Mouse (Mus musculus) testis, postnatal 14 days (tissue): ENCODE data around the gene Dact3.

Experiments
- DNase-seq: peaks from one replicate; pipeline ENCODE4 v3.0.0; 2021; ENCODE audit warnings: low spot score

Gene Dact3

GRCm38 (mm10) chr7:16892352-16892730, 17.2 kb downstream of the Dact3 start:
- no peak for DNase-seq

GRCm38 (mm10) chr7:16893612-16894011, 18.5 kb downstream of the Dact3 start:
- DNase-seq, result no peak

- peak; percentile 47 for DNase-seq
Observed at GRCm38 (mm10) chr7:16894279-16894678, 19.2 kb downstream of the Dact3 start.

- DNase-seq, result peak; percentile 70
Observed at GRCm38 (mm10) chr7:16895000-16895399, 19.9 kb downstream of the Dact3 start.

- no peak for DNase-seq
Observed at GRCm38 (mm10) chr7:16895511-16895910, 20.4 kb downstream of the Dact3 start.

- no peak for DNase-seq
Observed at GRCm38 (mm10) chr7:16900526-16900925, 25.4 kb downstream of the Dact3 start.

GRCm38 (mm10) chr7:16903439-16903955, 28.4 kb downstream of the Dact3 start:
- DNase-seq, result no peak

- DNase-seq, result no peak
Observed at GRCm38 (mm10) chr7:16904120-16904675, 29.1 kb downstream of the Dact3 start.

- peak; percentile 26 for DNase-seq
Observed at GRCm38 (mm10) chr7:16905491-16906021, 30.4 kb downstream of the Dact3 start.

GRCm38 (mm10) chr7:16906281-16906680, 31.2 kb downstream of the Dact3 start, which contains the start of gene Ptgir:
Ptgir (plus strand) TSS chr7:16906490.
- no peak for DNase-seq

- no peak for DNase-seq
Observed at GRCm38 (mm10) chr7:16906889-16907559, 31.9 kb downstream of the Dact3 start.

GRCm38 (mm10) chr7:16907842-16908241, 32.7 kb downstream of the Dact3 start:
- DNase-seq, result no peak

- no peak for DNase-seq
Observed at GRCm38 (mm10) chr7:16908367-16908766, 33.2 kb downstream of the Dact3 start.

GRCm38 (mm10) chr7:16908859-16909258, 33.7 kb downstream of the Dact3 start:
- DNase-seq, result no peak

- no peak for DNase-seq
Observed at GRCm38 (mm10) chr7:16909909-16910308, 34.8 kb downstream of the Dact3 start.

GRCm38 (mm10) chr7:16911904-16912303, 36.8 kb downstream of the Dact3 start:
- DNase-seq, result no peak

- DNase-seq, result no peak
Observed at GRCm38 (mm10) chr7:16912360-16912759, 37.2 kb downstream of the Dact3 start.

- DNase-seq, result peak; percentile 35
Observed at GRCm38 (mm10) chr7:16913806-16914452, 38.8 kb downstream of the Dact3 start.

- DNase-seq, result no peak
Observed at GRCm38 (mm10) chr7:16914453-16915343, 39.6 kb downstream of the Dact3 start.

- no peak for DNase-seq
Observed at GRCm38 (mm10) chr7:16915461-16916340, 40.6 kb downstream of the Dact3 start.
